Mouse (Mus musculus) kidney, adult 2 months (tissue): ENCODE data around the gene Vwa8. TPM values are rescaled to one million over a fixed set of nuclear protein-coding genes. Genes with fewer than 3 reads are reported as not detected.

Experiments
- DNase-seq: peaks from one replicate; pipeline ENCODE4 v3.0.0; 2021
- H3K27ac ChIP-seq: fragments of 200-500 bp; 2 replicates; pipeline ENCODE4 v1.5.1; 2012; ENCODE audit warnings: low read depth, low read length, control low read depth, inconsistent platforms; ENCODE audit not compliant: insufficient read depth
- H3K27me3 ChIP-seq: fragments of 200-500 bp; replicated peaks from 2 replicates; pipeline ENCODE4 v1.6.1; 2012; ENCODE audit warnings: mild to moderate bottlenecking, moderate library complexity, low read length, inconsistent platforms; ENCODE audit not compliant: control insufficient read depth, insufficient read depth
- H3K36me3 ChIP-seq: fragments of 200-500 bp; 2 replicates; pipeline ENCODE4 v1.6.1; 2012; ENCODE audit warnings: mild to moderate bottlenecking, moderate library complexity, low read length, inconsistent platforms; ENCODE audit not compliant: control insufficient read depth, insufficient read depth
- H3K4me1 ChIP-seq: fragments of 200-500 bp; 2 replicates; pipeline ENCODE4 v1.6.1; 2011; ENCODE audit warnings: low read length; ENCODE audit not compliant: control insufficient read depth, insufficient read depth
- H3K4me3 ChIP-seq: fragments of 200-500 bp; 2 replicates; pipeline ENCODE4 v1.5.1; 2011; ENCODE audit warnings: mild to moderate bottlenecking, low read depth, low read length, control low read depth; ENCODE audit not compliant: insufficient read depth
- CTCF ChIP-seq: fragments of 200-500 bp; conservative IDR thresholded peaks from 2 replicates; pipeline ENCODE4 v1.5.1; 2011; ENCODE audit warnings: low read depth, mild to moderate bottlenecking, control low read depth, low read length, moderate library complexity, mixed read lengths; ENCODE audit not compliant: insufficient read depth, insufficient read length
- POLR2A ChIP-seq: fragments of 200-500 bp; IDR thresholded peaks from one replicate; pipeline ENCODE4 v1.6.1; 2011; ENCODE audit warnings: low read depth, low read length, control low read depth
- WGBS: fragments of 180-500 bp; shearing (Covaris S2); methylation state at CpG from one replicate; pipeline ENCODE4 v1.1.7; 2018; 5-methylcytosine and 5-hydroxymethylcytosine counted together
- polyA plus RNA-seq: library from polyadenylated mRNA; depleted of rRNA; stranded (reverse); fragments of >200 nt; gene quantifications from 2 replicates; pipeline ENCODE4 v1.2.3, GENCODE M21; 2012

Vwa8 gene
- polyA plus RNA-seq, 1 experiment, result 78.0 TPM

DNA sequence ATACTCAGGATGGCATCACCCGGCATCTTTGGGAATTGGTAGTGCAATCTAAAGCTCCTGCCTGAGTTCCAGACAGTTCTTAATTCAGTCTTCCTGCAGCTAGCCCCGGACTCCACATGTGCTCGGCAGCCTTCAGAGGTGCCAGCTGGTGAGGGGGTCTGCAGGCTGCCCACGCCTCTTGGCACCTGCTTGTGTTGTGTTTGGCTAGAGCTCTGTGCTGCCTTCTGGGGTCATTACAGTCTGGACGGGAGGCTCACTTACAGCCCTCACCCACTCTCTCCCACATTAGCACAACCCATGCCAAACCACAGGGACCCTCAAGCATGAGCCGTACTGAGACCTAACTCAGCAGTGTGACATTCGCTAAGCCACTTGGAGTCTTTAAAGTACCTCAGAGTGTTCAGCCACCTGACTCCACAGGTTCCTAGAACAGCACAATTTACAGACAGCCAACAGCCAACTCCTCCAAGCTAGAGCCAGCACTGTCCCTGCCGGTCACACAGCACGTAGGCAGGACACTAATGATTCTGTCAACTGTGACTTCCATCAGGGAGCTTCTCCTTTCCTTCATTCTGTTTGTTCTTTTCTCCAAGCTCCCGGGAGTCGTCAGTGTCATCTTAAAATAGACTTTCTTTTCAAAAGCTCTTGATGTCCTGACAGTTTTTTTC, 336.3 kb downstream of the Vwa8 start:
- H3K36me3 ChIP-seq, result peaks cover 3% of the 10 kb centered on the region; the same call in 1 of the 2 replicates
- no peaks in the 10 kb centered on the region for H3K4me1 ChIP-seq
- no peaks in the 10 kb centered on the region for H3K27me3 ChIP-seq
- H3K4me3 ChIP-seq, result no peak overlapping the region
- TF ChIP-seq POLR2A (no peak), CTCF (no peak)
- no peak overlapping the region for H3K27ac ChIP-seq
- DNase-seq, result no peak
- 74% methylated on average over 11 of the region's 11 CpGs for WGBS

DNA sequence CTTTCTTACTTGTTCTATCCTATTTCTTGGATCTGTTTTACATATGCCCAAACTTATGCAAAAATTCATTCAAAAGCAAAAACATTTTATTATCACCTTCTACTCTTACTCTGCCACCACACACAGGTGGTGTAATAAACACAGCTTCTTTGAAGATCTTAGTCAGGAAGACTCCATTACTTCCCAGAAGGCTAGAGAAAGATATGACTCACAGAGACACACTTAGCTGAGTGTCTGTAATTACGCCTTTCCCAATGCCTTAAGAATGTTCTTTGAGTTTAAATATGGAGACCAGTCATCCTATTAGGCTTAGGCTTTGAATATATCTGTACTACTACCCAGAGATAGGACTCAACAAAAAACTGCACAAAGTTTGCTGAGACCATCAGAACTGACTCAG, 338.1 kb downstream of the Vwa8 start:
- H3K36me3 ChIP-seq, result peaks cover 3% of the 10 kb centered on the region; the same call in 1 of the 2 replicates
- WGBS, result 100% methylated on average over 1 of the region's 1 CpGs

GRCm38 (mm10) chr14:79196711-79197110, 347.9 kb downstream of the Vwa8 start:
- Histone ChIP-seq H3K4me3 (no peak overlapping the region), H3K27ac (no peak overlapping the region), H3K36me3 (peaks cover 3% of the 10 kb centered on the region; the same call in 1 of the 2 replicates), H3K27me3 (no peaks in the 10 kb centered on the region), H3K4me1 (no peaks in the 10 kb centered on the region)
- TF ChIP-seq CTCF (no peak), POLR2A (no peak)
- WGBS, result 68% methylated on average over 3 of the region's 3 CpGs
- DNase-seq, result no peak

More for the DNA sequence above, 338.1 kb downstream of the Vwa8 start:
- Histone ChIP-seq H3K27me3 (no peaks in the 10 kb centered on the region), H3K4me1 (no peaks in the 10 kb centered on the region), H3K4me3 (no peak overlapping the region), H3K27ac (no peak overlapping the region)
- TF ChIP-seq CTCF (no peak), POLR2A (no peak)
- no peak for DNase-seq

DNA sequence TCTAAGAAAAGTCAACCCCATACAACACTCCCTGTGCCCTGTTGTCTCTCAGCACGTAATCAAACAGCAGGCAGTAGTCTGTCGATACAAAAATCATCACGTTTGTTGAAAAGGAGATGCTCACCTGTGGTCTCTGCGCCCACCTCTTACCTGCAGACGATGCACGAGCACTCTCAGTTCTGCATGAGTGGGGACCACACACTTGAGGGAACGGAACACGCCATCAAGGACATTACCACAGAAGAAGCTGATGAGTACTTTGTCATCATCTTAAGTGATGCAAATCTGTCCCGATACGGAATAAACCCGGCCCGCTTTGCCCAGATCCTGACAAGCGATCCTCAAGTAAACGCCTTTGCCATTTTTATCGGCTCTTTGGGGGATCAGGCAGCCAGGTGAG, 349.2 kb downstream of the Vwa8 start:
- no peak overlapping the region for H3K27ac ChIP-seq
- peaks cover 3% of the 10 kb centered on the region; the same call in 1 of the 2 replicates for H3K36me3 ChIP-seq
- no peak overlapping the region for H3K4me3 ChIP-seq
- no peaks in the 10 kb centered on the region for H3K27me3 ChIP-seq
- H3K4me1 ChIP-seq, result no peaks in the 10 kb centered on the region
- no peak for TF ChIP-seq CTCF
- TF ChIP-seq POLR2A, result no peak
- no peak for DNase-seq
- WGBS, result 93% methylated on average over 15 of the region's 15 CpGs

DNA sequence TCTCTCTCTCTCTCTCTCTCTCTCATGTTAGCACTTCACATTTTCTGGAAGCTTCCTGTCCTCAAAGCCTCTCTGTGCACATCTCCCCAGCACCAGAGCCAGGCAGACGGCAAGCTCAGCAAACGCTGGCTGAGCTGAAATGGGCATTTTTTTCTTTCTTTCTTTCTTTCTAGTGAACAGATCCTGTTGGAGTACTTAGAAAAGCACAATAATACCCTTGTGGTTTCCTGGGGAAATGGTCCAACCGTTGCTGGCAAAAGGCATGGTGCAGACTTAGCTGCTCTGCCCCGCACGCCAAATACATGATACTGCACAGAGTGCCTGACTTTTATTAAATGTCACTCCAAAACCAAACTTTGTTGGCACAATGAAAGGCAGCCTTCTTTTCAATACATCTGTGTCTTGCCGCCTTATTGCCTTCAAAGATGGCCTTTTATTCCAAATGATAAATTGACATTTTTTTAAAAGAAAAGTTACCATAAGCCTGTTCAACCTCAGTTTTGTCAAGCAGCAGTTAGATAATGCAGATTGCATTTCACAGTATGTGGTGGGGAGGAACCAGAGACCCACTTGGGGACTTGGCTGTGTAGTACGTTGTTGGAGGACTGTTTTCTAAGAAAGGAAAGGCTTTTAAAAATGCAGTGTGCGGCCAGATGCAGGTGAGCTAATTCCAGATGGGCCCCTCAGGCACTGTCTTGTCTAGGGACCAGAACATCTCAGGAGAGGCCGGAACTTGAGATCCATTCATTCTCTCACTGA, 351.5 kb downstream of the Vwa8 start:
- Histone ChIP-seq H3K27me3 (no peaks in the 10 kb centered on the region), H3K36me3 (peaks cover 3% of the 10 kb centered on the region; the same call in 1 of the 2 replicates), H3K27ac (no peak overlapping the region), H3K4me1 (no peaks in the 10 kb centered on the region), H3K4me3 (no peak overlapping the region)
- DNase-seq, result peak; percentile 19
- WGBS, result 76% methylated on average over 9 of the region's 9 CpGs
- TF ChIP-seq POLR2A (no peak), CTCF (no peak)

DNA sequence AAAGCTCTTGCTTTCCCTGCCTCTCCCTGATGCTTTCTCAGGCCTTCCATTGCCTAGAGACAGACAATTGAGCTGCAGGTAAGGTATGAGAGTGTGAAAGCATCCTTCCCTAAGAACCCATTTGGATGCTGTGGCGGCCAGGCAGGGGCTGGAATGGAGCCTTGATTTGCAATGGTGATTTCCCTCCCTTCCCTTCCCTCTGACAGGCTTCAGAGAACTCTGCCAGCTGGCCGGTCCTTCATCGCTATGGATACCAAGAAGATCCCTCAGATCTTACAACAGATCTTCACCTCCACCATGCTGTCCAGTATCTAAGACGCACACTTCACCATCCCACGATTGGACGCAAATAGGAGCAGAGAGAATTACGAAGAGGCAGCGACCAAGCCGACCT, 352.0 kb downstream of the Vwa8 start:
- no peak overlapping the region for H3K27ac ChIP-seq
- H3K4me1 ChIP-seq, result no peaks in the 10 kb centered on the region
- no peak for TF ChIP-seq POLR2A
- peaks cover 3% of the 10 kb centered on the region; the same call in 1 of the 2 replicates for H3K36me3 ChIP-seq
- 89% methylated on average over 9 of the region's 9 CpGs for WGBS
- no peaks in the 10 kb centered on the region for H3K27me3 ChIP-seq
- no peak overlapping the region for H3K4me3 ChIP-seq
- no peak for DNase-seq

- H3K4me3 ChIP-seq, result no peak overlapping the region
- DNase-seq, result no peak
- WGBS, result 61% methylated on average over 4 of the region's 4 CpGs
- H3K4me1 ChIP-seq, result no peaks in the 10 kb centered on the region
- no peak for TF ChIP-seq POLR2A
- H3K27ac ChIP-seq, result no peak overlapping the region
- H3K36me3 ChIP-seq, result peaks cover 3% of the 10 kb centered on the region; the same call in 1 of the 2 replicates
- no peaks in the 10 kb centered on the region for H3K27me3 ChIP-seq
Measured at GRCm38 (mm10) chr14:79202722-79203362, 354.0 kb downstream of the Vwa8 start.
